Mouse (Mus musculus) testis, adult 2 months (tissue): ENCODE data around the gene Bsn. TPM values are rescaled to one million over a fixed set of nuclear protein-coding genes. Genes with fewer than 3 reads are reported as not detected.
"Not testable (repeated sequence)": the region's sequence is repeated elsewhere in the genome, so short reads cannot be mapped to it uniquely, and the experiment has no call there.

Experiments used
- H3K27ac ChIP-seq: fragments of 200-500 bp; 2 replicates; pipeline ENCODE4 v1.5.1; 2012; ENCODE audit warnings: low read depth, low read length; ENCODE audit not compliant: control insufficient read depth, insufficient read depth
- H3K27me3 ChIP-seq: fragments of 200-500 bp; 2 replicates; pipeline ENCODE4 v1.6.1; 2012; ENCODE audit warnings: mild to moderate bottlenecking, low read length, moderate library complexity; ENCODE audit not compliant: control insufficient read depth, insufficient read depth
- H3K36me3 ChIP-seq: fragments of 200-500 bp; 2 replicates; pipeline ENCODE4 v1.6.1; 2012; ENCODE audit warnings: mild to moderate bottlenecking, low read length; ENCODE audit not compliant: control insufficient read depth, insufficient read depth
- H3K4me1 ChIP-seq: fragments of 200-500 bp; 2 replicates; pipeline ENCODE4 v1.6.1; 2012; ENCODE audit warnings: low read length; ENCODE audit not compliant: control insufficient read depth, insufficient read depth
- H3K4me3 ChIP-seq: fragments of 200-500 bp; 2 replicates; pipeline ENCODE4 v1.5.1; 2012; ENCODE audit warnings: low read depth, mild to moderate bottlenecking, low read length, moderate library complexity, mixed read lengths; ENCODE audit not compliant: control insufficient read depth
- CTCF ChIP-seq: fragments of 200-500 bp; IDR thresholded peaks from 2 replicates; pipeline ENCODE4 v1.5.1; 2012; ENCODE audit warnings: low read depth, mild to moderate bottlenecking, inconsistent platforms, low read length, moderate library complexity; ENCODE audit not compliant: control insufficient read depth, insufficient read depth, insufficient replicate concordance
- POLR2A ChIP-seq: fragments of 200-500 bp; IDR thresholded peaks from 2 replicates; pipeline ENCODE4 v1.6.1; 2012; ENCODE audit warnings: low read depth, mild to moderate bottlenecking, inconsistent platforms, low read length, moderate library complexity; ENCODE audit not compliant: control insufficient read depth
- polyA plus RNA-seq: library from polyadenylated mRNA; depleted of rRNA; stranded (reverse); fragments of >200 nt; gene quantifications from 2 replicates; pipeline ENCODE4 v1.2.3, GENCODE M21; 2012

The Bsn gene
- polyA plus RNA-seq, 1 experiment, result 1.2 TPM

DNA sequence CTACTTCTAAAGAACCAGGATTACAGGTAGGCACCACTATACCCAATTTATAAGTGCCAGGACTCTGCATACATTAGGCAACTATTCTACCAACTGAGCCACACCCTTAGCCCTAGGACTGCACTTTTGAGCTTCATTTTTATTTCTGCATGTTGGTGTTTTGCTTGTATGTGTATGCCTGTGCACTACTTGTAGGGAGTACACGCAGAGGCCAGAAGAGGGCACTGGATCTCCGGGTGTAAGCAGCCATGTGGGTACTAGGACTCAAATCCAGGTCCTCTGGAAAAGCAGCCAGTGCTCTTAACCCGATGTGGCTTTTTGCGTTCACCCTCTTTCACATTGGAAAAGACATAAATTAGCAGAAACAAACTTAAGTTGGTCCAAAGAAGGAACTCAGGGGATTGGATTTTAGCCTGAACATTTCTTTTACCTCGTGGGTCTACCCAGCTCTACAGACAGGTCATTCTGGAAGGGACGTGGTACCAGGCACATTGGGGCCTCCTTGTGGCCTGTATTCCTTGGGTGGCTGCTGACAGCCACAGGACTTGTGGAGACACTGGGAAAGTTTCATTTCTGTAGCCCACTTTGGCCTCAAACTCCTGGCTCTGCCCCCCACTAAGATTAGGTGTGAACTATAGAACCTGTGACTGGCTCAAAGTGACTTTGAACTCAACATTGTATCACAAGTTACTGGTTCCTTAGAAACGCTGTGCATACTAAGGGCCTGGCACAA, 50.1 kb downstream of the Bsn start:
- Histone ChIP-seq H3K36me3 (no peaks in the 10 kb centered on the region), H3K4me1 (0 out of 2 replicates have a peak, but pooled peaks cover 2% of the 10 kb centered on the region), H3K4me3 (no peak overlapping the region), H3K27ac (no peak overlapping the region), H3K27me3 (no peaks in the 10 kb centered on the region)
- TF ChIP-seq CTCF (no peak), POLR2A (no peak)

DNA sequence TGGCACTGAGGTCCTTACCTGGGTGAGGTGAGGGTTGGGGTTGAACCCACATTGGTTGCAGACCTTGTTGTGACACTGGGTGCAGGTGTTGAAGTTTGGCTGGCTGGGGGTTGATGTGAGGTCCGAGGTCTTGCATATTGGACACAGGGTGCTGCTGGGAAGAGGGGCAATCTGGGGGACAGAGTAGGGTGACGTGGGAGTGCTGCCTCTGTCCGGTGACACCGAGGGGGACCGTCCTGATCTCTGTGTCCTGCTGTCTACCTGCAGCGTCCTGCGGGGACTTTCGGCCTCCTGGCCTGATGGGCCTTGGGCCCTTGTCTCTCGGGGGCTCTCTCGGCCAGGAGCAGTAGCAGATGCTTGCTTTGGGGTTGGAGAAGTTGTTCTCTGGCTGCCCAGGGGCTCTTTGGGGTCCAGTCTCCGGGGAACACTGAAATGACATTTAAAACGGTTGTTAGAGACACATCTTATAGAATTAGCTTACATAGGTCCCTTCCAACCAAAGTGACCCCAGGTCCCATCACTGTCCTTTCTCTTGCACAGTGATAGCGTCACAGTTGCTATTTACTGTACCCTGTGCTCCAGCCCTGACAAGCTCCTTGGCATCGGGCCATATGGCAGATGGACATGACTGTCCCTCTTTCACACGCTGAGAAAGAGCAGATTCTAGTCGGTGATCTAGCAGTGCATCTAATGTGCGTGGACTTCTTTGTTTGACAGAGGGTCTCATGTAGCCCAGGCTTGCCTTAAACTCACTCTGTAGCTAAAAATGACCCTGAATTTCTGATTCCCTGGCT, 50.8 kb downstream of the Bsn start:
- TF ChIP-seq POLR2A, result no peak
- no peak for TF ChIP-seq CTCF
- Histone ChIP-seq H3K36me3 (no peaks in the 10 kb centered on the region), H3K4me3 (no peak overlapping the region), H3K27me3 (no peaks in the 10 kb centered on the region), H3K4me1 (0 out of 2 replicates have a peak, but pooled peaks cover 2% of the 10 kb centered on the region), H3K27ac (no peak overlapping the region)

DNA sequence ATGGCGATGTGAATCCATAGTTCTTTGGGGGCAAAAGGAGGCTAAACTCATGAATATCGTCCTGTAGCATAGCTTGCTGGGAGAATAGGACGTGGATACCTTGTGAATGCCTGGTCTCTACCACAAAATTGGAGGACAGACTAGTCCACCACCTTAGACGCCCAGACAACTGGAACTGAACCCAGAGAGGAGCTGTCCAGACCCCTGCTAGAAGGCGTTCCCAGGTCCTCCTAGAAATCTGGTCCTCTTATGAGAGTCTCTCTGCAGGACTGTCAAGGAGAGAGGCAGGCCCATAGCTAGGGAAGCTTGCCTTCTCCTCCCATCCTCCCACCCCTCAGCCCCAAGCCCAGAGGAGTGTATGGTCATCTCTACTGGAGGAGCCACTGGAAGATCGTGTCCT, 52.1 kb downstream of the Bsn start:
- H3K36me3 ChIP-seq, result no peaks in the 10 kb centered on the region
- H3K4me3 ChIP-seq, result no peak overlapping the region
- no peak overlapping the region for H3K27ac ChIP-seq
- 0 out of 2 replicates have a peak, but pooled peaks cover 2% of the 10 kb centered on the region for H3K4me1 ChIP-seq
- no peaks in the 10 kb centered on the region for H3K27me3 ChIP-seq
- TF ChIP-seq POLR2A (no peak), CTCF (no peak)

DNA sequence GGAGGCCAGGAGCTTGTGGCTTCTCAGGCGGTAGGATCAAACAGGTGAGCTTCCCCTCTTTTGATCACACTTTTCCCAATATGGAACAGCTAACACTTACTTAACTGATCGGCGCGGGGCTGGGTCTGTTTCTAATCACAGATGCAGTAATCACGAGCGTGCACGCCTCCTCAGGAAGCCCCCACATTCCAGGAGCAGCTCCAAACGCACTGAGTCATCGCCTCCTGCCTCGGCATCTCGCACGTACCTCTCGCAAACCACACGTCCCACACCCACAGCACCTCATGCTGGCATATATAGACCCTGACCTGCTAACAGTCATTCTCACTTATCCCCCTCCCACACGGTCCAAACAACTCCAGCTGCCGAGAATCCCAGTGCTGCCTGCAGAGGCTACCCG, 52.7 kb downstream of the Bsn start:
- Histone ChIP-seq H3K4me1 (0 out of 2 replicates have a peak, but pooled peaks cover 2% of the 10 kb centered on the region), H3K27ac (no peak overlapping the region), H3K27me3 (no peaks in the 10 kb centered on the region), H3K4me3 (no peak overlapping the region), H3K36me3 (no peaks in the 10 kb centered on the region)
- TF ChIP-seq CTCF (no peak), POLR2A (no peak)

DNA sequence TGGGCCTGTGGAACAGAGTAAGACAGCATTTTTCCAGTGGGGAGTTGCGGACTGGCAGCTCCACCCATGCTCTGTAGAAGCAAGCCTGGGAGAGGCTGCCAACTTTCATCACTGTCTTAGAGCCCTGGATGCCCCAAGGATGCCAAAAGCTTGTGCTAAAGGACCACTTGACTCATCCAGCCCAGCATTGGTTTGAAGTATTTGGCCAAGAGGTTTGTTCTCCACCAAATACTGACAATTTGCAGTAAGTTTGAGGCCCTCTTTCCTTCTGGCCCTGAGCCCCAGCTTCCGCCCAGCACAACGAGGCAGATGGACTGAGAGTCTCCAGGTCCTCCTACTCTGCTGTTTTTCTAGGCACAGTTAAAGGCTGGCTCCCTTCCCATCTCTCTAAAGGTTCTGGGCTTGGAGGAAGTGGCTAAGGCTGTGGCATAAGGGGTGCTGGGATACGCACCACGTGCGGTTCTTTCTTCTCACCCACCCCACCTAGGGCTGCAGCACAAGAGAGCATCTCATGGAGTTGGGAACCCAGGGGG, 53.2 kb downstream of the Bsn start:
- TF ChIP-seq CTCF (no peak), POLR2A (no peak)
- Histone ChIP-seq H3K4me1 (0 out of 2 replicates have a peak, but pooled peaks cover 2% of the 10 kb centered on the region), H3K27ac (no peak overlapping the region), H3K27me3 (no peaks in the 10 kb centered on the region), H3K4me3 (no peak overlapping the region), H3K36me3 (no peaks in the 10 kb centered on the region)

DNA sequence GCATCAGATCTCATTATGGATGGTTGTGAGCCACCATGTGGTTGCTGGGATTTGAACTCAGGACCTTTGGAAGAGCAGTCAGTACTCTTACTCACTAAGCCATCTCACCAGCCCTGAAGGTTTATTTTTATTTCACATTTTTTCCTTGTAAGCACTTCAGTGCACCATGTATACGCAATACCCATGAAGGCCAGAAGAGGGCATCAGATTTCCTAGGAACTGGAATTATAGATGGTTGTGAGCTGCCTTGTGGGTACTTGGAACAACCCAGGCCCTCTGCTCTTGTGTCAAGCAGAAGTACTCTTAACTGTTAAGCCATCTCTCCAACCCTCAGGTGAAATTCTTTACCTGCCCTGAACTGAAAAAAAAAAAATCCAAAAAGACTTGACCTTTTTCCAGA, 54.0 kb downstream of the Bsn start:
- no peak overlapping the region for H3K27ac ChIP-seq
- H3K4me3 ChIP-seq, result no peak overlapping the region
- H3K36me3 ChIP-seq, result no peaks in the 10 kb centered on the region
- H3K27me3 ChIP-seq, result no peaks in the 10 kb centered on the region
- TF ChIP-seq POLR2A, result no peak
- no peak for TF ChIP-seq CTCF
- H3K4me1 ChIP-seq, result 0 out of 2 replicates have a peak, but pooled peaks cover 2% of the 10 kb centered on the region

DNA sequence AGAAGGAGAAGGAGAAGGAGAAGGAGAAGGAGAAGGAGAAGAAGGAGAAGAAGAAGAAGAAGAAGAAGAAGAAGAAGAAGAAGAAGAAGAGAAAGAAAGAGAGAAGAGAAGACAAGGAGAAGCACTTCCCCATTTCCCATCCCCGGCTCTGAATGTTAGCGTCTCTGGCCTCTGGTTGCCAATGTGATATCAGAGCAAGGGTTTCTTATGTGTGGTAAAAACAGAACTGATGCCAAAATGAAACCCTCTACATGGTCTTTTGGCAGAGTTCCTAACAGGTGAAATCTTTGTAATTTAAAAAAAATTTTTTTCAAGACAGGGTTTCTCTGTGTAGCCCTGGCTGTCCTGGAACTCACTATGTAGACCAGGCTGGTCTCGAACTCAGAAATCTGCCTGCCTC, 54.5 kb downstream of the Bsn start:
- H3K4me1 ChIP-seq, H3K27me3 ChIP-seq, H3K27ac ChIP-seq, H3K36me3 ChIP-seq, H3K4me3 ChIP-seq: not testable (repeated sequence)
